Mouse (Mus musculus): Measurements from ENCODE around the gene Fermt2. TPM values are rescaled to one million over a fixed set of nuclear protein-coding genes. Genes with fewer than 3 reads are reported as not detected.
A peak's percentile ranks its signal among the peaks of the same experiment; 100 is the strongest.
"Not testable (repeated sequence)": the region's sequence is repeated elsewhere in the genome, so short reads cannot be mapped to it uniquely, and the experiment has no call there.

The Fermt2 gene
- polyA plus RNA-seq, 1 experiment from 2014 or later = 147 TPM

DNA sequence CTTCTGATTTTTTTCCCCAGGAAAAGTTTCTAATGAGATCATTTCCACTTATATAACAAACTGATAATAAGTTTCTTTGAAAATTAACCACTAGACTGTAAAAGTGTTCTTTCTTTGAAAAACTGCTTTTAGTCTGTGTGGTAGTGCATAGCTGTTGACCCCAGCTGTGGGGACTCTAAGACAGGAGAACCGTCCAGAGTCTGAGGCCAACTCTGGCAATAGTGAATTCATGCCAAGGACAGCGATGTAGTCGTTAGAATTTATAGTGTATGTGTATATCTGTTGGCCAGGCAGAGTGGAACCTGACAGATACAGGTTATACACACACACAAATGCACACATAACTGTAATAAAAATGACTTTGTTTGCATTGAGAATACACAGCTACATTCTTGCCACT lies 51.4 kb downstream of the Fermt2 start:
- peaks cover 15% of the 10 kb centered on the region; the same call in 1 of the 2 replicates for H3K4me1 ChIP-seq (ENCODE audit: control insufficient read depth, insufficient read depth, low read length)
- peaks cover 43% of the 10 kb centered on the region for H3K36me3 ChIP-seq (ENCODE audit: control insufficient read depth, insufficient read depth, low read length)
- no peaks in the 10 kb centered on the region for H3K27me3 ChIP-seq (ENCODE audit: control insufficient read depth, insufficient read depth, low read length)
- H3K4me2 ChIP-seq (replicated peaks; ENCODE audit: low read depth, low read length) = no peak overlapping the region
- no peaks in the 10 kb centered on the region for H3K9me3 ChIP-seq (ENCODE audit: control insufficient read depth, low read length)
- no peak overlapping the region for H3K4me3 ChIP-seq (ENCODE audit: low read length)
- H3K27ac ChIP-seq (ENCODE audit: low read depth, low read length) = peak overlapping the region; percentile 14; the same call in 1 of the 2 replicates
- 47% methylated on average over 3 of the region's 3 CpGs for whole genome bisulfite sequencing
- ATAC-seq (ENCODE audit: low FRiP score, low TSS enrichment) = no peak
- no peak overlapping the region for H3K9ac ChIP-seq (ENCODE audit: low read depth, low read length)

DNA sequence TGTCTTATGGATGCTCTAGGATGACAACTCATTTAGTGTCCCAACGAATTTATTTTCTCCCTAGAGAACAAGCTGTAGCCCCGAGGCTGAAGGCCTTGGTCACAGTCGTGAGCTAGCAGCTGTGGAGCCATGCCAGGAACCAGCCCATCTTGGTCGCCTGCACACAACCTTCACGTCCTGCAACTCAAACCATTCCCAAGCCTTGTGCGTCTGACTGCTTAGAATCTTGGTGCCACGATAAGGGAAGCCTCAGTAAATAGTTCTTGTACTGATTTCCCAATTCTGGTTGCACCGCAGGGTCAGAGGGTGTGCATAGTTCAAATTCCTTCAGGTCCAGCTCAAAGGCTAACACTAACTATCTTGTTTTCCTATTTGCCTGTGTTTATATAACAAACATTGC lies 52.3 kb downstream of the Fermt2 start:
- H3K9ac ChIP-seq (ENCODE audit: low read depth, low read length) = no peak overlapping the region
- H3K36me3 ChIP-seq (ENCODE audit: control insufficient read depth, insufficient read depth, low read length) = peaks cover 51% of the 10 kb centered on the region
- 48% methylated on average over 8 of the region's 8 CpGs for WGBS
- no peak overlapping the region for H3K4me3 ChIP-seq (ENCODE audit: low read length)
- H3K4me2 ChIP-seq (replicated peaks; ENCODE audit: low read depth, low read length) = no peak overlapping the region
- ATAC-seq (ENCODE audit: low FRiP score, low TSS enrichment) = no peak
- peaks cover 15% of the 10 kb centered on the region; the same call in 1 of the 2 replicates for H3K4me1 ChIP-seq (ENCODE audit: control insufficient read depth, insufficient read depth, low read length)
- no peaks in the 10 kb centered on the region for H3K27me3 ChIP-seq (ENCODE audit: control insufficient read depth, insufficient read depth, low read length)
- no peaks in the 10 kb centered on the region for H3K9me3 ChIP-seq (ENCODE audit: control insufficient read depth, low read length)
- H3K27ac ChIP-seq (ENCODE audit: low read depth, low read length) = peak overlapping the region; percentile 32; the same call in 1 of the 2 replicates

DNA sequence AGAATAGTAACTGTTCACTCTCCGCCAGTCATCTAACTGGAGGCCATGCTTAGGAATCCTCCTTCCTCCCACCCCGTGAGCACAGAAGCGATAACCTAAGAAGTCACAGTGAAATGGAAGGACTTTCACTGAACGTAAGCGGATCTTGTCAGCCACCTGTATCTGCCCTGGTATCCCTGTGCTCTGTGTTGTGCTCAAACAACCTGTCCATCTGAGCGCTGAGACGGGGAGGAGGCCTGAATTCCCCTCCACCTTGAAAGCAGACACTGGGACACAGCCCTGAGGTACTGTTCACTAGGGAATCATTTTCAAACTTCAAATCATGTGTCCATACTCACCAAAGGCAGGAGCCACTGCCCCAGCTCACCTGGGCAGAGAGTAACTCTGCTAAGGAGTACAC lies 52.9 kb downstream of the Fermt2 start:
- 74% methylated on average over 7 of the region's 7 CpGs for WGBS
- Histone ChIP-seq H3K4me3 (ENCODE audit: low read length) (no peak overlapping the region), H3K9me3 (ENCODE audit: control insufficient read depth, low read length) (no peaks in the 10 kb centered on the region), H3K4me2 (replicated peaks; ENCODE audit: low read depth, low read length) (no peak overlapping the region), H3K9ac (ENCODE audit: low read depth, low read length) (no peak overlapping the region), H3K4me1 (ENCODE audit: control insufficient read depth, insufficient read depth, low read length) (peaks cover 15% of the 10 kb centered on the region; the same call in 1 of the 2 replicates), H3K27me3 (ENCODE audit: control insufficient read depth, insufficient read depth, low read length) (no peaks in the 10 kb centered on the region), H3K36me3 (ENCODE audit: control insufficient read depth, insufficient read depth, low read length) (peaks cover 53% of the 10 kb centered on the region), H3K27ac (ENCODE audit: low read depth, low read length) (no peak overlapping the region)
- ATAC-seq (ENCODE audit: low FRiP score, low TSS enrichment) = no peak

DNA sequence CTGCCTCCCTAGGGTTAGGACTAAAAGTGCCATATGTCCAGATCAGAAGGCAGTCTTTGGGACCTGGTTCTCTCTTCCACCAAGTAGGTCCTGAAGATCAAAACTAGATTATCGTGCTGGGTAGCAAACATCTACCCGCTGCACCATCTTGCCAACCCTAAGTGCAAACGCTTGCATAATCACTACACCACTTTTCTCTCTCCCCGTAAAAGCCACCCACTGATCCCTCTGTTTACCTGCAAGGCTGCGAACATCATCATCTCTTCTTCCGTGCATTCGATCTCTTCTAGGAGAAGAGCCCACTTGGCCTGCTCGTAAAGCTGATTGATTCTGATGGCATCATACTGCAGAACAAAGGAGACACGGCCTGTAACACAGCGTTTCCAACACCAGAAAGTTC lies 57.4 kb downstream of the Fermt2 start:
- peaks cover 70% of the 10 kb centered on the region for H3K36me3 ChIP-seq (ENCODE audit: control insufficient read depth, insufficient read depth, low read length)
- H3K27me3 ChIP-seq (ENCODE audit: control insufficient read depth, insufficient read depth, low read length) = no peaks in the 10 kb centered on the region
- H3K4me3 ChIP-seq (ENCODE audit: low read length) = no peak overlapping the region
- no peak for ATAC-seq (ENCODE audit: low FRiP score, low TSS enrichment)
- H3K4me2 ChIP-seq (replicated peaks; ENCODE audit: low read depth, low read length) = no peak overlapping the region
- no peak overlapping the region for H3K27ac ChIP-seq (ENCODE audit: low read depth, low read length)
- H3K9ac ChIP-seq (ENCODE audit: low read depth, low read length) = no peak overlapping the region
- 83% methylated on average over 10 of the region's 10 CpGs for WGBS
- peaks cover 5% of the 10 kb centered on the region; the same call in 1 of the 2 replicates for H3K9me3 ChIP-seq (ENCODE audit: control insufficient read depth, low read length)
- H3K4me1 ChIP-seq (ENCODE audit: control insufficient read depth, insufficient read depth, low read length) = peaks cover 8% of the 10 kb centered on the region; the same call in 1 of the 2 replicates

DNA sequence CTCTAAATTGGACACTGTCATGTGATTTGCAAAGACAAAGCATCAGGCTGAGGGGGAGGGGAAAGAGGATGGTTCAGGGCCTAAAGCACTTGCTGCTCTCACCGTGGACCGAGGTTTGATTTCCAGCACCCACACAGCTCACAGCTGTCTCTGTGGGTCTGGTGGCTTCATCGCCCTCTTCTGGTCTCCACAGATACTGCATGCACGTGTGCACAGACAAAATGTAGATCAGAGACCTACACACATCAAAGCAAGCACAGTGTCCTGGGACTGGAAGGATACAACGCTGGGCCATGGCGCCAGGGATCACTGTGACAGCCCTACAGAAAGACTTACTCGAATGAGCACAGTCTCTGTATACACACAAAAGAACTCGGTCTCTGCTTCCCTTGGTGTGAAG lies 60.5 kb downstream of the Fermt2 start:
- ATAC-seq (ENCODE audit: low FRiP score, low TSS enrichment) = no peak
- WGBS = 91% methylated on average over 8 of the region's 8 CpGs
- Histone ChIP-seq H3K4me1 (ENCODE audit: control insufficient read depth, insufficient read depth, low read length) (peaks cover 4% of the 10 kb centered on the region), H3K27ac (ENCODE audit: low read depth, low read length) (no peak overlapping the region), H3K4me3 (ENCODE audit: low read length) (no peak overlapping the region), H3K36me3 (ENCODE audit: control insufficient read depth, insufficient read depth, low read length) (peaks cover 82% of the 10 kb centered on the region), H3K4me2 (replicated peaks; ENCODE audit: low read depth, low read length) (no peak overlapping the region), H3K27me3 (ENCODE audit: control insufficient read depth, insufficient read depth, low read length) (no peaks in the 10 kb centered on the region), H3K9me3 (ENCODE audit: control insufficient read depth, low read length) (peaks cover 5% of the 10 kb centered on the region; the same call in 1 of the 2 replicates), H3K9ac (ENCODE audit: low read depth, low read length) (no peak overlapping the region)

DNA sequence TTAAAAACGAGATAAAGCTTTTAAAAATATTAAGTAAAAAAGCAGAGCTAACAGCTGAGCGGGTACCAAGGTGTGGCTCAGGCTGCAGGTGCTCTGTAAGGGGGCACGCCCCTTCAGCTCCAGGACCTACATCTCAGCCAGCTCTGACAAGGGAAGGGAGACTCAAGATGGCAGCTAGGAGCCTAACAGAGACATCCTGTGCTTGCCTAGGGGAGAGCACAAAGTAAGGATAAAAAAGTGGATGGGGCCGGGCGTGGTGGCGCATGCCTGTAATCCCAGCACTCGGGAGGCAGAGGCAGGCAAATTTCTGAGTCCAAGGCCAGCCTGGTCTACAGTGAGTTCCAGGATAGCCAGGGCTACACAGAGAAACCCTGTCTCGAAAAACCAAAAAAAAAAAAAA lies 63.5 kb downstream of the Fermt2 start:
- H3K9me3 ChIP-seq (ENCODE audit: control insufficient read depth, low read length); H3K4me3 ChIP-seq (ENCODE audit: low read length); H3K27ac ChIP-seq (ENCODE audit: low read depth, low read length); H3K9ac ChIP-seq (ENCODE audit: low read depth, low read length); H3K4me2 ChIP-seq (replicated peaks; ENCODE audit: low read depth, low read length); ATAC-seq (ENCODE audit: low FRiP score, low TSS enrichment); H3K27me3 ChIP-seq (ENCODE audit: control insufficient read depth, insufficient read depth, low read length): not testable (repeated sequence)
- peaks cover 83% of the 10 kb centered on the region for H3K36me3 ChIP-seq (ENCODE audit: control insufficient read depth, insufficient read depth, low read length)
- WGBS = 96% methylated on average over 8 of the region's 8 CpGs
- H3K4me1 ChIP-seq (ENCODE audit: control insufficient read depth, insufficient read depth, low read length) = peaks cover 17% of the 10 kb centered on the region

DNA sequence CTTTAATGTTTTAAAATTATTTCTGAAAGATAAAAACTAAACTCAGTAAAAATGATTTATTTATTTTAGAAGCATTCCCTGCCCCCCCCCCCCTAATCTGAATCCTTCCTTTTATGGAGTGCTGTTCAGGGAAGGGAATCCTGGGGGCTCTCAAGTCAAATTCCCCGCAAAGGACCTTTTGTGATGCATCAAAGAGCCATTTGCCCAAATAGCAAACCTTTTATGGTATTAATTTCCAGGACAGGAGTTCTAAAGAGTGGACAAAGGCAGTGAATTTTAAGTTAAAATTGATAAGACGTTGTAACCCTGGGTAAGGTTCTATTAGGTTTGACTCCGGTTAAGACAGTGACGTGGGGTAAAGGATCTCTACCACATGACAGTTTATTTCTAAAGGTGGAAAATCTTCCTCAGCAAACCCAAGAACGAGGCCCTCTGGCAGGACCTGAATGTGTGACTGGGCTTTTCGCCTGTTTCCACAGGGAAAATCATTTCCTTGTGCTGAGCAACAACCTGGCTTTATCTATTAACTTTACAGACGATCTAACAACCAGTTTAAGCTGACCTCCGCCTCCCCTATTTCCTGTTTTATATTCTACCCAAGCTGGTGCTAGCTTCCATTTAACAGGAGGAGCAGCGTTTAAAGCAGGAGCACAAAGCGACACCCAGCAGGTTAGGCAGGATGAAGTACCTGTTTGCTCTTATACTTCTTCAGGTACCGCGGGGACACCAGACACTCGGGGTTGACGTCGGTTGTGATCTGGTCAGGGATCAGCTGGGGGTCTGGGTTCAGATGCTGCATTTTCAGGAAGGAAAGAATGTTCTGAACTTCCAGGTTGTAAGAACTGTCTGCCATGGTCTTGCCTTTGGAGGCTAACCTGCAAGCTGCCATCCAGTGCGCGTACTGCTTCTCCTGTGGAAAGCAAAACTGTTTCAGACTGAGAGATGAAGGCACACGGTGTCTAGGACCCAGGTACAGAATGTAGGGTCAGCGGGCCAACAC lies 65.6 kb downstream of the Fermt2 start:
- H3K27ac ChIP-seq (ENCODE audit: low read depth, low read length) = peak overlapping the region; percentile 76; the same call in 1 of the 2 replicates
- H3K9ac ChIP-seq (ENCODE audit: low read depth, low read length) = no peak overlapping the region
- WGBS = 62% methylated on average over 19 of the region's 19 CpGs
- peaks cover 80% of the 10 kb centered on the region for H3K36me3 ChIP-seq (ENCODE audit: control insufficient read depth, insufficient read depth, low read length)
- H3K9me3 ChIP-seq (ENCODE audit: control insufficient read depth, low read length) = peaks cover 1% of the 10 kb centered on the region; the same call in 1 of the 2 replicates
- no peak for ATAC-seq (ENCODE audit: low FRiP score, low TSS enrichment)
- H3K27me3 ChIP-seq (ENCODE audit: control insufficient read depth, insufficient read depth, low read length) = no peaks in the 10 kb centered on the region
- no peak overlapping the region for H3K4me2 ChIP-seq (replicated peaks; ENCODE audit: low read depth, low read length)
- peaks cover 17% of the 10 kb centered on the region for H3K4me1 ChIP-seq (ENCODE audit: control insufficient read depth, insufficient read depth, low read length)
- no peak overlapping the region for H3K4me3 ChIP-seq (ENCODE audit: low read length)

DNA sequence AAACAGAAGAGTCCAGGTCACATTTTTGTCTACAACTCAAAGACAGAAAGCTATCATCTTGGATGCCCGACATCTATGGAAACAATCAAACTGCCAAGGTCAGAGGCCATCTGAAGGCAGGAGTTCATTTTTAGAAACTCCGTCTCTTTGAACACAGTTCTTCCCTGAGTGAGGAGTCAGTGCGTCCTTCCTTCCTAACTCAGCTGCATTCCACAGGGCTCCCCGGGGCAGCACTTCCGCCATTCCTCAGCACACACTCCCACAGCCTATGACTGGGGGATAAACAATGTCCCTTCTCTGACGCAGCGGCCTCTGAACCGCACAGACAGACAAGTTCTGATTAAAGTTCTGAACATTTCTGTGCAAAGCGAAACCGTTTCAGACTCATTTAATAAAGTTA lies 66.3 kb downstream of the Fermt2 start:
- peaks cover 77% of the 10 kb centered on the region for H3K36me3 ChIP-seq (ENCODE audit: control insufficient read depth, insufficient read depth, low read length)
- no peak overlapping the region for H3K4me2 ChIP-seq (replicated peaks; ENCODE audit: low read depth, low read length)
- no peak overlapping the region for H3K4me3 ChIP-seq (ENCODE audit: low read length)
- ATAC-seq (ENCODE audit: low FRiP score, low TSS enrichment) = peak; percentile 90
- H3K27ac ChIP-seq (ENCODE audit: low read depth, low read length) = peak overlapping the region; percentile 76
- no peaks in the 10 kb centered on the region for H3K9me3 ChIP-seq (ENCODE audit: control insufficient read depth, low read length)
- WGBS = 17% methylated on average over 10 of the region's 10 CpGs
- no peak overlapping the region for H3K9ac ChIP-seq (ENCODE audit: low read depth, low read length)
- peaks cover 17% of the 10 kb centered on the region for H3K4me1 ChIP-seq (ENCODE audit: control insufficient read depth, insufficient read depth, low read length)
- H3K27me3 ChIP-seq (ENCODE audit: control insufficient read depth, insufficient read depth, low read length) = no peaks in the 10 kb centered on the region

DNA sequence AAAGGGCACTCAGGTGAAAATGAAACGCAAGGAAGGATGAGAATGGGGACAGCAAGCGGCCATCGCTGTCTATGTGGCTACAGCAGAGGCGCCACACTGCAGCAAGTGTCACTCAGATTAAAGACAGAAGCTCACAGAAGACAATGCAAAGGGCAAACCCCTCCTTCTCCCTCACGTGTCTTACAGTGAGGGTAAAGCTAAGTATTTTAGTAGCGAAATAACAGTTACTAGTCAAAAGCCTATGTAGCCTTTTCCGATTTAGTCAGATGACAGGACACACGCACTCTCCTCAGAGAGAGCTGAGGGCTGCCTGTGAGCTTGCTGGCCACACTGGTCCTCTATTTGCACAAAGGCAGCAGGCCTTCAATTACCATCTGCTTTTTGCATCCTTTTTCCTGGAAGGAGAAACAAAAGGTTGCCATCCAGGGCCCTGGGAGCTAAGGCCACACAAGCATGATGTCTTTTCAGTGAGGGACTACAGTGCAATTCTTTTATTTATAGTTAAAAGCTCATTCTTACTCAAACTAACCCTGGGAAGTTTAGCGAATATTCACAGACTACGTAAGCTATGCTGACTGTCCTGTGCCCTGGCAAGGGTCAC lies 66.9 kb downstream of the Fermt2 start:
- 76% methylated on average over 10 of the region's 10 CpGs for WGBS
- H3K27ac ChIP-seq (ENCODE audit: low read depth, low read length) = peak overlapping the region; percentile 76
- H3K4me1 ChIP-seq (ENCODE audit: control insufficient read depth, insufficient read depth, low read length) = peaks cover 17% of the 10 kb centered on the region
- no peaks in the 10 kb centered on the region for H3K9me3 ChIP-seq (ENCODE audit: control insufficient read depth, low read length)
- no peak for ATAC-seq (ENCODE audit: low FRiP score, low TSS enrichment)
- no peaks in the 10 kb centered on the region for H3K27me3 ChIP-seq (ENCODE audit: control insufficient read depth, insufficient read depth, low read length)
- no peak overlapping the region for H3K4me2 ChIP-seq (replicated peaks; ENCODE audit: low read depth, low read length)
- H3K9ac ChIP-seq (ENCODE audit: low read depth, low read length) = no peak overlapping the region
- H3K4me3 ChIP-seq (ENCODE audit: low read length) = no peak overlapping the region
- peaks cover 81% of the 10 kb centered on the region for H3K36me3 ChIP-seq (ENCODE audit: control insufficient read depth, insufficient read depth, low read length)
